Mouse (Mus musculus): ENCODE measurements around the gene Pgpep1l. TPM values are rescaled to one million over a fixed set of nuclear protein-coding genes. Genes with fewer than 3 reads are reported as not detected.

Gene Pgpep1l
- total RNA-seq, 2 experiments from 2014 or later, result not detected

- no peak for DNase-seq
- intact Hi-C loops (cut with DNase I), result no loop called here
Measured at GRCm38 (mm10) chr7:68265391-68265790, 1.4 kb upstream of the Pgpep1l start.

GRCm38 (mm10) chr7:68264531-68264930 lies 498 bp upstream of the Pgpep1l start:
- peak; percentile 63 to 67 for DNase-seq
- intact Hi-C loops (cut with DNase I), result loop anchor here (5.0 kb wide), 1 partner anchor 42 kb away; no protein-coding TSS in a partner anchor

- DNase-seq, result no peak
- intact Hi-C loops (cut with DNase I), result loop anchor here (2.0 to 5.0 kb wide), 2 partner anchors 39 to 41 kb away; no protein-coding TSS in a partner anchor
Measured at GRCm38 (mm10) chr7:68263346-68264027, 546 bp downstream of the Pgpep1l start.

GRCm38 (mm10) chr7:68262612-68263200 lies 1.3 kb downstream of the Pgpep1l start:
- intact Hi-C loops (cut with DNase I), result loop anchor here (2.0 to 5.0 kb wide), 2 partner anchors 40 kb away; no protein-coding TSS in a partner anchor
- no peak for DNase-seq

GRCm38 (mm10) chr7:68259523-68260081 lies 4.4 kb downstream of the Pgpep1l start:
- DNase-seq, result no peak
- intact Hi-C loops (cut with DNase I), result loop anchor here (5.0 kb wide), 1 partner anchor 37 kb away; no protein-coding TSS in a partner anchor

- peak in 1 of 2 experiments; percentile 30 for DNase-seq
- intact Hi-C loops (cut with DNase I), result no loop called here
Measured at GRCm38 (mm10) chr7:68258326-68259150, 5.5 kb downstream of the Pgpep1l start.

- no peak for DNase-seq
- intact Hi-C loops (cut with DNase I), result no loop called here
Measured at GRCm38 (mm10) chr7:68257767-68258166, 6.3 kb downstream of the Pgpep1l start.

- intact Hi-C loops (cut with DNase I), result no loop called here
- no peak for DNase-seq
Measured at GRCm38 (mm10) chr7:68250902-68251301, 13.1 kb downstream of the Pgpep1l start.

- intact Hi-C loops (cut with DNase I), result no loop called here
- no peak for DNase-seq
Measured at GRCm38 (mm10) chr7:68250411-68250810, 13.6 kb downstream of the Pgpep1l start.

GRCm38 (mm10) chr7:68246249-68246648 lies 17.8 kb downstream of the Pgpep1l start:
- no peak for DNase-seq
- intact Hi-C loops (cut with DNase I), result no loop called here

- intact Hi-C loops (cut with DNase I), result no loop called here
- DNase-seq, result no peak
Measured at GRCm38 (mm10) chr7:68245681-68246080, 18.4 kb downstream of the Pgpep1l start.

GRCm38 (mm10) chr7:68241205-68241604 lies 22.8 kb downstream of the Pgpep1l start:
- DNase-seq, result no peak
- intact Hi-C loops (cut with DNase I), result no loop called here

GRCm38 (mm10) chr7:68239220-68239827 lies 24.7 kb downstream of the Pgpep1l start:
- intact Hi-C loops (cut with DNase I), result no loop called here
- no peak for DNase-seq

- intact Hi-C loops (cut with DNase I), result no loop called here
- no peak for DNase-seq
Measured at GRCm38 (mm10) chr7:68236817-68237216, 27.2 kb downstream of the Pgpep1l start.

- intact Hi-C loops (cut with DNase I), result no loop called here
- DNase-seq, result peak; percentile 60 to 72
Measured at GRCm38 (mm10) chr7:68233619-68234223, 30.3 kb downstream of the Pgpep1l start.

GRCm38 (mm10) chr7:68232521-68232920 lies 31.5 kb downstream of the Pgpep1l start:
- intact Hi-C loops (cut with DNase I), result no loop called here
- no peak for DNase-seq

- intact Hi-C loops (cut with DNase I), result no loop called here
- DNase-seq, result no peak
Measured at GRCm38 (mm10) chr7:68230831-68231230, 33.2 kb downstream of the Pgpep1l start.

- intact Hi-C loops (cut with DNase I), result no loop called here
- DNase-seq, result no peak
Measured at GRCm38 (mm10) chr7:68228491-68228890, 35.5 kb downstream of the Pgpep1l start.

- no peak for DNase-seq
- intact Hi-C loops (cut with DNase I), result no loop called here
Measured at GRCm38 (mm10) chr7:68227621-68228020, 36.4 kb downstream of the Pgpep1l start.

- intact Hi-C loops (cut with DNase I), result no loop called here
- DNase-seq, result no peak
Measured at GRCm38 (mm10) chr7:68227021-68227420, 37.0 kb downstream of the Pgpep1l start.

Measured in heart, postnatal 10 days (tissue).